Mouse (Mus musculus) liver, embryonic 11.5 days (tissue): ENCODE results near the gene Impdh2. TPM values are rescaled to one million over a fixed set of nuclear protein-coding genes. Genes with fewer than 3 reads are reported as not detected.

Experiments used
- ATAC-seq: fragments of 200-750 bp; cut with Nextera tagmentation; replicated peaks from 2 replicates; pipeline ENCODE4 v1.8.0; 2017; ENCODE audit warnings: moderate number of reproducible peaks, mild to moderate bottlenecking, moderate TSS enrichment, moderate library complexity; ENCODE audit not compliant: low FRiP score
- DNase-seq: peaks from one replicate; pipeline ENCODE4 v3.0.0-alpha.2; 2017; ENCODE audit warnings: low spot score
- H3K27ac ChIP-seq: fragments of 300-500 bp; sonication (generic); 2 replicates; pipeline ENCODE4 v1.5.1; 2014; ENCODE audit warnings: mild to moderate bottlenecking, low read depth, low read length, control low read depth
- H3K27me3 ChIP-seq: fragments of 300-500 bp; sonication (generic); replicated peaks from 2 replicates; pipeline ENCODE4 v1.6.1; 2014; ENCODE audit warnings: low read length, mixed read lengths; ENCODE audit not compliant: control insufficient read depth, insufficient read depth
- H3K36me3 ChIP-seq: fragments of 300-500 bp; sonication (generic); 2 replicates; pipeline ENCODE4 v1.6.1; 2014; ENCODE audit warnings: mild to moderate bottlenecking, low read length, moderate library complexity, mixed read lengths; ENCODE audit not compliant: control insufficient read depth, insufficient read depth
- H3K4me1 ChIP-seq: fragments of 300-500 bp; sonication (generic); replicated peaks from 2 replicates; pipeline ENCODE4 v1.6.1; 2014; ENCODE audit warnings: low read length, mixed read lengths; ENCODE audit not compliant: control insufficient read depth, insufficient read depth
- H3K4me2 ChIP-seq: fragments of 300-500 bp; sonication (generic); 2 replicates; pipeline ENCODE4 v1.6.1; 2014; ENCODE audit warnings: mild to moderate bottlenecking, control low read depth, moderate library complexity
- H3K4me3 ChIP-seq: fragments of 300-500 bp; sonication (generic); 2 replicates; pipeline ENCODE4 v1.5.1; 2014; ENCODE audit warnings: low read depth, low read length, control low read depth
- H3K9ac ChIP-seq: fragments of 300-500 bp; sonication (generic); 2 replicates; pipeline ENCODE4 v1.6.1; 2014; ENCODE audit warnings: low read depth, low read length, control low read depth
- H3K9me3 ChIP-seq: fragments of 300-500 bp; sonication (generic); 2 replicates; pipeline ENCODE4 v1.6.1; 2016; ENCODE audit warnings: low read length, inconsistent platforms, mixed read lengths; ENCODE audit not compliant: control insufficient read depth
- WGBS: fragments of 180-500 bp; shearing (Covaris S2); extraction: QIAGEN DNeasy Blood & Tissue Kit; methylation state at CpG from one replicate; pipeline ENCODE4 v1.1.7; 2014; 5-methylcytosine and 5-hydroxymethylcytosine counted together
- polyA plus RNA-seq: library from polyadenylated mRNA; unstranded; fragments of >200 nt; fragmentation: Nextera tagmentation; extraction: Ambion mirVana; gene quantifications from 2 replicates; pipeline ENCODE4 v1.2.1, GENCODE M21; 2014

Impdh2 gene
- polyA plus RNA-seq, 1 experiment from 2014 or later, result 285 TPM

DNA sequence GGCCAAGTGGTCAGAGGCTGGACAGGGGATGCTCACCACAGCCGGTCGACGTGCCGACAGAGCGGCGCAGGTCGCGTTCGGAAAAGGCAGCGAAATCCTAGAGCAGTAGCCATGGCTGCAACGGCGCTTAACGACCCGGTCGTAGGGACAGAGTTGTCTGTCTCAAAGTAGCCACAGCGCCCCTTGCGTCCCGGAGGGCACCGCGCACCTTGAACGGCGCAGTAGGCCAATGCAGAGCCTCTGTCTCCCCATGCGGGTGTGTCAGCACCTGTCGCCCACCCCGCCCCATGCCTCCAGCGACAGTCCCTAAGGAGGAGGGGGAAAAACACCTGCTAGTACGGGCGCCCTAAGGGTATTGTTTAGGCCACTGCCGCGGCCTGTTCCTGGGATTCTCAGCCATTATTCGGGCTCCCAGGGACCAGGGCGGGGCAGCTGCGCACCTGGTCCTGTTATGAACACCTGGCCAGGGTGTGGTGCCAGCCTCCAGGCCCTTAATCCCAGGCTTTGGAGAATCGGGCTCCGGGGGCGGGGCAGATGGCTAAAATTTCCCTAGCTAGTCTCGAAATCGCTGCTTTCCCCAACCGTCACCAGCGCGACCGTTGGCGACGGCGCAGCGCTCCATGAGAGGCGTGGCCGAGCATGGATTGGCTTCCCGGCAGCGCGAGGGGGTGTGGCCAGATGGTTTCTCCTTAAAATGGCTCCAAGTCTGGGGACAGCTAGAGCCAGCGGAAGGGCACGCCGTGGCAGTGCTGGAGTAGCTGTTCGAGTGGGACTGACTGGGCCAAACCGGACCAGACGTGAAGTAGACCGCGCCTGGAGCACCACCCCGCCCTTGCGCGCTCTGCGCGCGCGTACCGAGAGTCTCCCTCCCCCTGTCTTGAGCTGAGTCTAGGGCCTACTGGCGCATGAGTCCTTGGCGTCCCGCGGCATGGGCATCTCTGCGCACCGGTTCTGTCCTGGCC, 7.0 kb downstream of the Impdh2 start, which contains the start of gene Ndufaf3:
Gene Ndufaf3 (minus strand): TSS at position 620 of the 962 bp plus-strand sequence.
- Histone ChIP-seq H3K4me3 (peak within 1 kb of the TSS; percentile 78), H3K9me3 (no peaks in the 10 kb centered on the region), H3K4me1 (peaks cover 47% of the 10 kb centered on the region), H3K27me3 (no peaks in the 10 kb centered on the region), H3K27ac (peak within 1 kb of the TSS; percentile 98), H3K4me2 (peak within 1 kb of the TSS; percentile 100), H3K36me3 (peaks cover 34% of the 10 kb centered on the region), H3K9ac (peak within 1 kb of the TSS; percentile 85)
- WGBS, result under 1% methylated on average over 73 of the region's 73 CpGs
- peak; percentile 97 for DNase-seq
- ATAC-seq, result peak; percentile 78

DNA sequence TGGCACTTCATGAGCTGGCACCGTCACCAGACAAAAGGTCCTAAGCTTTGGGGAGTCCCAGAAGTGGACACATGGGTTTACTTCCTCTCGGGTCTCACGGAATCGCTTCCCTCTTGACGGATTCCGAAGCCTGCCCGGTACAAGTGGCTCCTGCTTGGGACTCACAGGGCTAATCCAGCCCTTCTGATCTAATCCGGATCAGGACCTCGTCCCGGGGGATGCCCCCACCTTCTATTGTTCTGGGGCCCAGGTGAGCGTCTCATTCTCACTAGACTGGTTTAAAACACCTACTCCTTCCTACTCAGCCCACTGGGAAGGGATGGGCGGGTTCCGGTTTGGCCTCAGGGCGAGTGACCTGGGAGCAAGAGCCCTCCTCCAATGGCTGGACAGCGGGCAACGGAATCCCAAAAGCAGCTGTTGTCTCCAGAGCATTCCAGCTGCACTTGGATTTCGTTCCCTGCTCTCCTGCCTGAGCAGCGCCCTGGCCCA, 7.9 kb downstream of the Impdh2 start:
- Histone ChIP-seq H3K4me3 (peak overlapping the region; percentile 78), H3K4me2 (peak overlapping the region; percentile 100), H3K9ac (peak overlapping the region; percentile 85), H3K4me1 (peaks cover 47% of the 10 kb centered on the region), H3K27me3 (no peaks in the 10 kb centered on the region), H3K9me3 (no peaks in the 10 kb centered on the region), H3K36me3 (peaks cover 38% of the 10 kb centered on the region), H3K27ac (peak overlapping the region; percentile 98)
- whole genome bisulfite sequencing, result 7% methylated on average over 18 of the region's 18 CpGs
- no peak for DNase-seq
- ATAC-seq, result no peak

DNA sequence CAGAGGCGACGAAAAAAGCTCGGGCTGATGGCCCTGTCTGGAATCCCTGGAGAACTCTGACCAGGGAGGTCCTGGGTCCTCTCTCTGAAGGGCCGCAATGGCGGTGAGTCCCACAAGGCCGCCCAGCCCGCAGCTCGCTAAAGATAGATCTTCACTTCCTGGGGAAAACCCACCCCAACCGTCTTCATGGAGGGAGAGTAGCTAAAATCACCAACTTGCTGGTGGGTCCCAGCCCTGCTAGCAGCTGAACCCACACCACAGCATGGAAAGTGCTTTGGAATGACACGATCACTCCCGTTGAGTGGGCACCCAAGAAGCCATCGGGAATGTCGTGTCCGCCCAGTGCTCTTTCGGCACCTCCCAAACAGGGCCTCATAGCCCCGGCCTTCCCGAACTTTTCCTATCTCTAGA, 8.4 kb downstream of the Impdh2 start:
- Histone ChIP-seq H3K4me2 (peak overlapping the region; percentile 100), H3K9me3 (no peaks in the 10 kb centered on the region), H3K36me3 (peaks cover 39% of the 10 kb centered on the region), H3K27ac (peak overlapping the region; percentile 98), H3K4me3 (peak overlapping the region; percentile 78), H3K9ac (peak overlapping the region; percentile 85), H3K27me3 (no peaks in the 10 kb centered on the region), H3K4me1 (peaks cover 47% of the 10 kb centered on the region)
- WGBS, result 52% methylated on average over 17 of the region's 17 CpGs
- DNase-seq, result peak; percentile 36
- no peak for ATAC-seq

DNA sequence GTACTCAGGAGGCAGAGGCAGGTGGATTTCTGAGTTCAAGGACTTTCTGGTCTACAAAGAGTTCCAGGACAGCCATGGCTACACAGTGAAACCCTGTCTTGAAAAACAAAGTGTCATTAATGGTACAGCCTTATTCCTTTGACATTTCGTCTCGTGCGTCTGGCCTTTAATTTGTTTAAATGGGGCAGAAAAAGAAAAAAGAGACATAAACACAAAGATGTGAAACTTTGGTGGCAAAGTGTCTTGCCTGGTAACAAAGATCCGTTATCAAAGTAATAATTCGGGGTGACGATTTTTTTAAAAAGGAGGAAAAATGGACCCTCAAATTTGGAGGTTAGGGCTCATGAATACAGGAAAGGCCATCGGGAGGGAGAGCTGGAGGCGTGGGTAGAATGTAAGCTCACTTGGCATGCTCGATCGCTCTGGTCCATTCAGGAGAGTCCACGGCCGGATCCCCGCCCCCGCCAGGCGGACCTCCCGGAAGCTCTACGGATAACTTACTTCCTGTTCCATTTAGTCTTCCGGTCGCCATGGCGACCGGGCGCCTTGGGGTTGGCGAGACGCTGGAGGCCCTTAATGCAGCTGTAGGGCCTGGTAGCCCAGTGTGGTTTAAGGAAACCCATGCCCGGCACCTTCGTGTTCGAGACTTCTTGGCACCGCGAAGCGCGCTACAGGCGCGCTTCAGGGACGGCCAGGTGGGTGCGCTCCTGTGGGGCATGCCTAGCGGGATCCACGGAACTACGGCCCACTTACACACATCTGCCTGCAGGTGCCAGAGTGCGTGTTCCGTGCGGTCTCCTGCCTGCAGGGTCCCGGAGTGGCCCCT, 9.5 kb downstream of the Impdh2 start, which contains the start of gene Dalrd3:
Gene Dalrd3 (plus strand): TSS at position 506 of the 826 bp plus-strand sequence.
- H3K27me3 ChIP-seq, result no peaks in the 10 kb centered on the region
- peak within 1 kb of the TSS; percentile 85 for H3K9ac ChIP-seq
- peaks cover 34% of the 10 kb centered on the region for H3K36me3 ChIP-seq
- peak; percentile 74 for ATAC-seq
- peak within 1 kb of the TSS; percentile 78 for H3K4me3 ChIP-seq
- peaks cover 39% of the 10 kb centered on the region for H3K4me1 ChIP-seq
- H3K9me3 ChIP-seq, result no peaks in the 10 kb centered on the region
- H3K27ac ChIP-seq, result peak within 1 kb of the TSS; percentile 98
- H3K4me2 ChIP-seq, result peak within 1 kb of the TSS; percentile 100
- DNase-seq, result peak; percentile 87
- 5% methylated on average over 42 of the region's 42 CpGs for WGBS

DNA sequence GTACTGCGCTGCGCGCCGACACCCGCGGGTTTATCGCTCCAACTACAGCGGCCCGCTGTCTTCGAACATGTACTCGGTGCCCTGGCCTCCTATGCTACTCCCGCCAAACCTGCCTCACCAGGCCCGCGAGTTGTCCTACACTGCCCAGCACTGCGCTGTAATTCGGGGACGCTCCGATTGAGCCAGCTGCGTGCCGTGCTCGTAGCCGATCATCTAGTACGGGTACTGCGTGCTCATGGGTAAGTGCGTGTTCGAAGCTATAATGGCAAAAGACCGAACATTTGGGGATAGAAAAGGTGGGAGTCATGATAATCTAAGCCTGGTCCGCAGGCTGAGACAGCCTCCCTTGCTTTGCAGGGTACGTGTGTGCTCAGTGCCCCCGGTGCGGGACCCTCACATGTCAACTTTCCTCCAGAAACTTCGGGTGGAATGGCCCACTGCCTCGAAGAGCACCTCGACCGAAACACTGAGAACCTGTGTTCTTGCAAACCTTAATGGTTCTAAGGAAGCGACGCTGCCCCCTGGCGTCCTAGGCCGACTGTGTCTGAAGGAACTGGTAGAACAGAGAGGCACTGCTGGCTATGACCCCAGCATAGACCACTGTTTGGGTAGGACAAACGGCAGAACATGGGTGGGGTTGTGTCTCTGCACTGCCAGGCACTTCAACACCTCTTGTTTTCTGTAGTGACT, 10.3 kb downstream of the Impdh2 start:
- 2% methylated on average over 40 of the region's 40 CpGs for WGBS
- H3K36me3 ChIP-seq, result peaks cover 30% of the 10 kb centered on the region

DNA sequence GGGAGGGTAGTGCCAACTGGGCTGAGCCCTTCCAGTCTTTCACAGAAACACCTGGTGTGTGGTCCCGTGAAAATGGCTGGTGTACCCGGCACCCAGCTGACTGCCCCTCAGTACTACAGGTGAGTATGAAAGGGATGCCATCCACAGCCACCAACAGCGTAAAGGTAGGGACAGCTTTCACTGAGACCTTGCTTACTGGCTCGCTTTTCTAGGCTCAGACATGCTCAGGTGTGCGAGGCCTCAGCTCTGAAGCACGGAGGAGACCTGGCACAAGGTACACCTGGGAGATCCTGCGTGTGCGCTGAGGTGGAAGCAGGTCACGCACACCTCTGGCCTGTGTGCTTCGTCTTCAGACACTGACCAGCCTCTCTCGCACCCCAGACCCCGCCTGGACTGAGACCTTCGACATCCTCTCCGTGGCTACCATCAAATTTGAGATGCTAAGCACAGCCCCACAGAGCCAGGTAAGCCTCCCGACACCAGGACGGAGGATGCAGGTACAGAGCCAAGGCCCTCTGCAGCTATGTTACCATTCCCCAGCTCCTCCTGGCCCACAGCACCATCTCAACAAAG, 11.4 kb downstream of the Impdh2 start:
- Histone ChIP-seq H3K4me2 (no peak overlapping the region), H3K4me3 (no peak overlapping the region), H3K36me3 (peaks cover 33% of the 10 kb centered on the region), H3K27me3 (no peaks in the 10 kb centered on the region), H3K9ac (no peak overlapping the region), H3K27ac (no peak overlapping the region), H3K4me1 (peaks cover 30% of the 10 kb centered on the region), H3K9me3 (no peaks in the 10 kb centered on the region)
- DNase-seq (no peak), ATAC-seq (no peak)
- WGBS, result 91% methylated on average over 16 of the region's 16 CpGs

More for the DNA sequence above, 10.3 kb downstream of the Impdh2 start:
- Histone ChIP-seq H3K9me3 (no peaks in the 10 kb centered on the region), H3K27me3 (no peaks in the 10 kb centered on the region), H3K4me3 (peak overlapping the region; percentile 78), H3K9ac (peak overlapping the region; percentile 65), H3K4me2 (peak overlapping the region; percentile 100), H3K27ac (peak overlapping the region; percentile 60), H3K4me1 (peaks cover 39% of the 10 kb centered on the region)
- DNase-seq (peak; percentile 79), ATAC-seq (peak; percentile 12)

DNA sequence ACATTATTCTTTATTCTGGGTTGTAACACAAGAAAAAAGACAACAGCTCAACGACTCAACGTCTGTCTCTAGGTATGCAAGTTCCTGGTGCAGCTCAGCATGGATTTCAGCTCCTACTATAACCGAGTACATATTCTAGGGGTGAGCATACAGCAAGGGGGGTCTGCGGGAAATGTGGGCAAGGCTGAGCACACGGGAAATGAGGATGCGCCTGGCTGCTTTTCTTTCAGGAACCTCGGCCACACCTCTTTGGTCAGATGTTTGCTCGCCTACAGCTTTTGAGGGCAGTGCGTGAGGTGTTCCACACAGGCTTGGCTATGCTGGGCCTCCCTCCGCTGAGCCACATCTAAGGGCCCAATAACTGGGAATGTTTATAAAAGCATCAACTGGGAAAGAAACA, 12.2 kb downstream of the Impdh2 start:
- WGBS, result 89% methylated on average over 10 of the region's 10 CpGs
- no peak for ATAC-seq
- peaks cover 34% of the 10 kb centered on the region for H3K36me3 ChIP-seq

More for the DNA sequence above, 12.2 kb downstream of the Impdh2 start:
- no peak for DNase-seq
- peak overlapping the region; percentile 6; the same call in 1 of the 2 replicates for H3K4me3 ChIP-seq
- H3K9me3 ChIP-seq, result no peaks in the 10 kb centered on the region
- no peak overlapping the region for H3K9ac ChIP-seq
- no peak overlapping the region for H3K4me2 ChIP-seq
- H3K4me1 ChIP-seq, result peaks cover 36% of the 10 kb centered on the region
- H3K27me3 ChIP-seq, result no peaks in the 10 kb centered on the region
- no peak overlapping the region for H3K27ac ChIP-seq
